Mouse (Mus musculus): ENCODE measurements around the gene Rap1a. TPM values are rescaled to one million over a fixed set of nuclear protein-coding genes. Genes with fewer than 3 reads are reported as not detected.

The Rap1a gene
- polyA plus RNA-seq, 1 experiment: 257 TPM

DNA sequence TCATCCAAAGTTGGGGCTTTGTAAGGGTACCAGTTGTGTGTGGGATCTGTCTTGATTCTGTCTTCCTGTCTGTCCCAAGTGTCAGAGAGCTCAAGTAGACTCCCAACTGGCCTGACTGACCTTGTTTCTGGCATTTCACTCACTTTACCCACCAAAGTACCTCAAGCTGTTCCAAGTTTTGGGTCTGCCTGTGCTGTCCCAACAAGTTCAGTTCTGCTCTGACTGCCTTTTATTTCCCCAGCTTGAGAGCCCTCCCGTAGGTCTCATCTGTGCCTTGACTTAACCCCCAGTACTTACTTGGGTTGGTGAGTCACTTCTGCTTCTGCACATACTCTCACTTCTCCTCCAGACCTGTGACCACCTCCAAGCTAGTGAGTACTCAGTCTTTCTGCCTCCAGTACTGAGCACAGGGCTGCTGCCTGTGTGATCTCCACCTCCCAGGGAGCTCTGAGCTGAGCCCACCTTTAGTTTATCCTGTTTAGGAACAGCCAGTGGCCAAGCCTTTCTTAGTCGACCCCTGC is 79.4 kb downstream of the Rap1a start:
- H3K4me3 ChIP-seq (ENCODE audit: insufficient read depth, low read length): no peak overlapping the region
- TF ChIP-seq CTCF (IDR thresholded peaks at IDR 0.05; ENCODE audit: low read depth, low read length) (no peak), POLR2A (IDR thresholded peaks at IDR 0.05; ENCODE audit: borderline replicate concordance, low read depth, low read length) (no peak)
- H3K27ac ChIP-seq (ENCODE audit: insufficient read depth, low read depth, low read length): no peak overlapping the region
- peaks cover 12% of the 10 kb centered on the region for H3K4me1 ChIP-seq (ENCODE audit: control insufficient read depth, insufficient read depth, low read length)

- no peak overlapping the region for H3K27ac ChIP-seq (ENCODE audit: insufficient read depth, low read depth, low read length)
- TF ChIP-seq POLR2A (IDR thresholded peaks at IDR 0.05; ENCODE audit: borderline replicate concordance, low read depth, low read length): no peak
- TF ChIP-seq CTCF (IDR thresholded peaks at IDR 0.05; ENCODE audit: low read depth, low read length): no peak
- H3K4me3 ChIP-seq (ENCODE audit: insufficient read depth, low read length): no peak overlapping the region
- H3K4me1 ChIP-seq (ENCODE audit: control insufficient read depth, insufficient read depth, low read length): peaks cover 12% of the 10 kb centered on the region
These were observed 80.6 kb downstream of the Rap1a start for GRCm38 (mm10) chr3:105720514-105720913.

DNA sequence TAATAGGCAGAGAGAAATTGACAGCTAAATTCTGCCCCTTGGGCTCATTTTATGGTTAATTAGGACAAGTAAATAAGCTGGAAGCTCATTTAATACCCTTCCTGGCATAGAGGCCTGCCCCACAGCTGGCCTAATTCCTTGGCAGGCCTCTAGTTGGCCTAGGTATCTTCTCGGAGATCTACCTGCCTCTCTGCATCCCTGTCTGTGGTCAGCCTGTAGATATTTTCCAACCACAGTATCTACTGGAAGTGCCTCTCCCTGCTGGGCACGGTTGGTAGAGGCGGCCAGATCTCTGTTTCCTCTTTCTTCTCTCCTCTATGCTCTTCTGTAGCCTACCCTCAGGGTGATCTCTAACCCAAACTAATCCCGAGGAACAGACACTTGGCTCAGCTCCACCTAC is 81.2 kb downstream of the Rap1a start:
- no peak overlapping the region for H3K27ac ChIP-seq (ENCODE audit: insufficient read depth, low read depth, low read length)
- H3K4me3 ChIP-seq (ENCODE audit: insufficient read depth, low read length): no peak overlapping the region
- H3K4me1 ChIP-seq (ENCODE audit: control insufficient read depth, insufficient read depth, low read length): peaks cover 12% of the 10 kb centered on the region
- TF ChIP-seq POLR2A (IDR thresholded peaks at IDR 0.05; ENCODE audit: borderline replicate concordance, low read depth, low read length) (no peak), CTCF (IDR thresholded peaks at IDR 0.05; ENCODE audit: low read depth, low read length) (no peak)

- H3K4me1 ChIP-seq (ENCODE audit: control insufficient read depth, insufficient read depth, low read length): peaks cover 12% of the 10 kb centered on the region
- H3K27ac ChIP-seq (ENCODE audit: insufficient read depth, low read depth, low read length): no peak overlapping the region
- H3K4me3 ChIP-seq (ENCODE audit: insufficient read depth, low read length): no peak overlapping the region
- TF ChIP-seq POLR2A (IDR thresholded peaks at IDR 0.05; ENCODE audit: borderline replicate concordance, low read depth, low read length) (no peak), CTCF (IDR thresholded peaks at IDR 0.05; ENCODE audit: low read depth, low read length) (no peak)
These were observed 82.4 kb downstream of the Rap1a start for GRCm38 (mm10) chr3:105718746-105719145.

DNA sequence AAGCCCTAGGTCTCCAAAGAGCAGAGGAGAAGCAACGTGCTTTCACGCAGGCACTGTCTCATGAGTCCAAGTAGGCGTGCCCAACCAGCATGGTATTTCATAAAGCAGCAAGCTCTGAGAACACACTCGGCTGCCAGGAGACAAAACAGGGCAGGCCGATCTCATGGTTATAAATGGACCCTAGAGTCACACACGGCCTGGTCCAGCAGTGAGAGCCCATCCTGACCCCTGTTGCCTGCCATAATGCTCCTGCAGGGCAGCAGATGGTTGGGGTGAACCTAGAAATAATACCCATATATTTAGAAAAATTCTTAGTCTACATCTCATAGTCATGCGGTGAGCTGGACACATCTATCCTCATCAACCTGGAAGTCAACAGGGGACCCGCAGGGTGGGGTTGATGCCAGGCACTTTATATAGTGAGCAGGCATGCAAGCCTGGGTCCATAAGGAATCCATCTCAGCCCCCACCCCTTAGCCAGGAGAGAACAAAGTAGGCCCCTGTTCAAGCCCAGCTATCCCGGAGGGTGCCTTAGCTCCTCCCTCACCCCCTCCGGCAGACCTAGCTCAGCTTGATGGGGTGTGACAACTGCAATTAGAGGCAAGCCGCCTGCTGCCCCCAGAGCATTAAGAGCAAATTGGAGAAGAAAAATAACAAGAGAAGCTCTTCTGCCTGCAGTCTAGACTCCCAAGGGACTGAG is 83.1 kb downstream of the Rap1a start:
- Histone ChIP-seq H3K4me3 (ENCODE audit: insufficient read depth, low read length) (no peak overlapping the region), H3K4me1 (ENCODE audit: control insufficient read depth, insufficient read depth, low read length) (peaks cover 12% of the 10 kb centered on the region), H3K27ac (ENCODE audit: insufficient read depth, low read depth, low read length) (no peak overlapping the region)
- TF ChIP-seq POLR2A (IDR thresholded peaks at IDR 0.05; ENCODE audit: borderline replicate concordance, low read depth, low read length) (no peak), CTCF (IDR thresholded peaks at IDR 0.05; ENCODE audit: low read depth, low read length) (no peak)

- TF ChIP-seq CTCF (IDR thresholded peaks at IDR 0.05; ENCODE audit: low read depth, low read length) (no peak), POLR2A (IDR thresholded peaks at IDR 0.05; ENCODE audit: borderline replicate concordance, low read depth, low read length) (no peak)
These were observed 84.7 kb downstream of the Rap1a start for GRCm38 (mm10) chr3:105716353-105717000.

DNA sequence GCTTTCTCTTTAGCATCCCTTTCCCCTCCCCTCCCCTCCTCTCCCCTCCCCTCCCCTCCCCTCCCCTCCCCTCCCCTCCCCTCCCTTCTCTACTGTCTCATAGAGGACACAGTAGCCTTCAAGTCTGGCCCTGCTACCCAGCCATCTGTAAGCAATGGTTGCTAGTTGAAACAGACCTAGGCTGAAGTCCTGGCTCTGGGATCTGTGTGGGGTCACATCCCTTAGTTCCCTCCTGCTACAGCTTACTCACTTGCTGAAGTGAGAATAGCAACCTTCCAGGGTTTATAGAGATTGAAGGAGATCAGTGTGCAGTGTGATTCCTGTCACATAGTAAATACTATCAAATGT is 86.3 kb downstream of the Rap1a start:
- H3K27ac ChIP-seq (ENCODE audit: insufficient read depth, low read depth, low read length): no peak overlapping the region
- TF ChIP-seq POLR2A (IDR thresholded peaks at IDR 0.05; ENCODE audit: borderline replicate concordance, low read depth, low read length) (no peak), CTCF (IDR thresholded peaks at IDR 0.05; ENCODE audit: low read depth, low read length) (no peak)
- H3K4me3 ChIP-seq (ENCODE audit: insufficient read depth, low read length): no peak overlapping the region
- peaks cover 9% of the 10 kb centered on the region for H3K4me1 ChIP-seq (ENCODE audit: control insufficient read depth, insufficient read depth, low read length)

More at GRCm38 (mm10) chr3:105716353-105717000, 84.7 kb downstream of the Rap1a start:
- no peak overlapping the region for H3K27ac ChIP-seq (ENCODE audit: insufficient read depth, low read depth, low read length)
- no peak overlapping the region for H3K4me3 ChIP-seq (ENCODE audit: insufficient read depth, low read length)
- 0 out of 2 replicates have a peak, but pooled peaks cover 2% of the 10 kb centered on the region for H3K4me1 ChIP-seq (ENCODE audit: control insufficient read depth, insufficient read depth, low read length)

GRCm38 (mm10) chr3:105714091-105714819 is 86.9 kb downstream of the Rap1a start:
- TF ChIP-seq POLR2A (IDR thresholded peaks at IDR 0.05; ENCODE audit: borderline replicate concordance, low read depth, low read length) (no peak), CTCF (IDR thresholded peaks at IDR 0.05; ENCODE audit: low read depth, low read length) (no peak)
- H3K4me1 ChIP-seq (ENCODE audit: control insufficient read depth, insufficient read depth, low read length): peaks cover 14% of the 10 kb centered on the region
- H3K27ac ChIP-seq (ENCODE audit: insufficient read depth, low read depth, low read length): no peak overlapping the region
- no peak overlapping the region for H3K4me3 ChIP-seq (ENCODE audit: insufficient read depth, low read length)

DNA sequence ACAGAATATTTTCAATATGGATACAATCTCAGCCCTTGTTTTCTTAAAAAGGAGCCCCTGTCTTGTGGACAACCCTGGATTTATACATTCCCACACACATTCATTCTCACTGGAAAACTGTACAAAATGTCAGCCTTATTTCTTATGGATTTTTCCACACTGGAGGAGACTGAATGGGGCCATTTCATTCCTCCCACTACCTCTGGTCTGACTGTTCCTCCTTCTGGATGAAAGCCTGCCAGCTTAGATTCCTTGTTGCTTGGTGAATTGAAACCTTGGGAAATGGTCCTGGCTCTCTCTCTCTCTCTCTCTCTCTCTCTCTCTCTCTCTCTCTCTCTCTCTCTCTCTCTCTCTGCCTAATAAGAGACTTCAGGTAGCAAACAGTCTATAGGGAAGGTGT is 88.3 kb downstream of the Rap1a start:
- H3K4me1 ChIP-seq (ENCODE audit: control insufficient read depth, insufficient read depth, low read length): peaks cover 17% of the 10 kb centered on the region
- H3K27ac ChIP-seq (ENCODE audit: insufficient read depth, low read depth, low read length): no peak overlapping the region
- no peak for TF ChIP-seq CTCF (IDR thresholded peaks at IDR 0.05; ENCODE audit: low read depth, low read length)
- no peak for TF ChIP-seq POLR2A (IDR thresholded peaks at IDR 0.05; ENCODE audit: borderline replicate concordance, low read depth, low read length)
- no peak overlapping the region for H3K4me3 ChIP-seq (ENCODE audit: insufficient read depth, low read length)
